Mouse (Mus musculus): ENCODE measurements around the gene Prmt1. TPM values are rescaled to one million over a fixed set of nuclear protein-coding genes. Genes with fewer than 3 reads are reported as not detected.

The Prmt1 gene
- total and polyA plus RNA-seq, 3 experiments, result 122 to 234 (median 166) TPM

DNA sequence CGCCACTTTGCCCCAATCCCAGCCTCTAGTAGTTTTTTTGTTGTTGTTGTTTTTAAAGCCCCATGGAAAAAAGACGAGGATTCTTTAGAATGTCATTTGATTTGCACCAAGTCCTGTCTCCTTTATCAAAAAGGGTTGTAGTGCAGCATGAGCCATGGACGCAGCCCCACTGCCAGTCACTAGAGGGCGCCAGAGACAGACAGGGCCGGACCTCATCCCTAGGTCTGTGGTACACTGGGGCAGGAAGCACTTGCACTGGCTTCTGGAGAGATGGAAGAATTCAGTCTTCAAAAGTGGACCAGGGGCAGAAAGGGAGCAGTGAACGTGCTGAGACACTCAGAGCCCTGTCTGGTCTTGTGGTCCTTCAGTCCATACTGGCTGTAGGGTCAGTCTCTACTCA, 3.3 kb downstream of the Prmt1 start:
- peak; percentile 89 for DNase-seq

DNA sequence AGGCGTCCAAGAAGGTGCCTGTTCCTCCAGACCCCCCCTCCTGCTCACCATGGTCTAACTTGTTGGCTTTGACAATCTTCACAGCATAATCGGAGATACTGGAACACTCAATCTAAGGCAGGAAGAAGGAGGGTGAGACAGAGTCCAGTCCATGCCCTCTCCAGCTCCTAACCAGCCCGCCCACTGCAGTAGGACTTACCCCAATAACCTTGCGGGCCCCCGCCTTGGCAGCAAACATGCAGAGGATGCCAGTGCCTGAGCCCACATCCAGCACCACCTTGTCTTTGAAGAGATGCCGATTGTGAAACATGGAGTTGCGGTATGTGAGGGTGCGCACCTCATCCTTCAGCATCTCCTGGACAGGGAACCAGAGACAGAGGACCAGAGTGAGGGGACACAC, 4.8 kb downstream of the Prmt1 start:
- DNase-seq, result no peak

DNA sequence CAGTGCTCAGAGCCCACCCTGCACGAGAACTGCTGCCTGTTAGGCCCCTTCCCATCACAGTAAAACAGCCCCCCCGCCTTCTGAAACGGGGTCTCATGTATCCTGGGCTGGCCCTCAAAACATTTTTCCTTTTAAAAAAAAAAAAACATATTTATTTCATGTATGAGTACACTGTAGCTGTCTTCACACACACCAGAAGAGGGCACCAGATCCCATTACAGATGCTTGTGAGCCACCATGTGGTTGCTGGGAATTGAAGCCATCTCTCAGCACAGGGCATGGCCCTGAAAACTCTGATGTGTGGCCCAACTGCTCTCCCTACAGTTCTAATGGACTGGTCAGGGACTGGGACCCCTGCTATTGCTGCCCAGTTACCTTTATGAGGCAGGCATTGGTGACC, 8.1 kb downstream of the Prmt1 start:
- DNase-seq, result no peak

DNA sequence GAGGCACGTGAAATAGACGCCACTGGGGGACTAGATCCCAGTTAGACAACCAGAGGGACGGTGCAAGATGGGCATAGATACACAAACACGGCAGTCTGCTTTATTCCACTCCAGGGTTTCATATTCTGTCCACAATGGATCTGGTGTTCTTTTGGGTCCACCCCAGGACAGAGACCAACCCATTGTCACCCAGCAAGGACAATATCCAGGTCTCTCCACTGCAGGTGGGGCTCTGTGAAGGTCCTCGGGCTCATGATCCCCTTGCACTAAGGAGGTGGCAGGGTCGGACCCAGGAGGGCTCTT, 11.3 kb downstream of the Prmt1 start:
- no peak for DNase-seq

DNA sequence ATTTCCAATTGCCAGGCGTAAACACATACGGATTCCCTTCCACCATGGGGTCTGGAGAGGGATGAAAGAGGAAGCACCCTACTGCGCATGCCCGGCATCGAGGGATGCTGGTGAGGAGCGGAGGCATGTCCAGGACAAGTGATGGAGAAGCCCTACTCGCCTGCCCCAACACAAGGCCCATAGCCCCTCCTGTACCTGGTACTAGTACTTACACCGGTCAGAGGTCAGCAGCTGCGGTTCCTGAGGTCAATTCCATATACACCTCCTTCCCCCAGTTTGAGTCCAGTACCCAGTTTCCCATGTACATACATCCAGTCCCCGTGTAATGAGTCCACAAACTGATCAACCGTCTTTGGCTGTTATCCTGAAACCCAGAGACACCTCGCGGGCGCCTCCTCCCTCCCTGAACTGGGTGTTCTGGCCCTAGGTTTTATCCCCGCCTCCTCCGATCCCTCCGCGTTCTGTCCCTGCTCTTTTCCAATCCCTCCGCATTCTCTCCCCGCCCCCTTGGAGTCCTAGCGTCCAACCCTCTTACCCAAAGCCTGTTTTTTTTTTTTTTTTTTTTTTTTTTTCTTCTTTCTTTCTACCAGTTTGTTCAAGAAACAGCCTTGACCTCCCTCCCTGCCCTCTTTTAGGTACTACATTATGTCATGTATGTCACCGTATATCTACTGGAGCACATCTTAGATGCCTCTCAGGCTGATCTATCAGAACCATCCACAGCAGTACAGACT, 11.8 kb downstream of the Prmt1 start, which contains the start of gene Cpt1c:
Gene Cpt1c (minus strand): TSS at position 469 of the 734 bp plus-strand sequence.
- peak; percentile 85 for DNase-seq

DNA sequence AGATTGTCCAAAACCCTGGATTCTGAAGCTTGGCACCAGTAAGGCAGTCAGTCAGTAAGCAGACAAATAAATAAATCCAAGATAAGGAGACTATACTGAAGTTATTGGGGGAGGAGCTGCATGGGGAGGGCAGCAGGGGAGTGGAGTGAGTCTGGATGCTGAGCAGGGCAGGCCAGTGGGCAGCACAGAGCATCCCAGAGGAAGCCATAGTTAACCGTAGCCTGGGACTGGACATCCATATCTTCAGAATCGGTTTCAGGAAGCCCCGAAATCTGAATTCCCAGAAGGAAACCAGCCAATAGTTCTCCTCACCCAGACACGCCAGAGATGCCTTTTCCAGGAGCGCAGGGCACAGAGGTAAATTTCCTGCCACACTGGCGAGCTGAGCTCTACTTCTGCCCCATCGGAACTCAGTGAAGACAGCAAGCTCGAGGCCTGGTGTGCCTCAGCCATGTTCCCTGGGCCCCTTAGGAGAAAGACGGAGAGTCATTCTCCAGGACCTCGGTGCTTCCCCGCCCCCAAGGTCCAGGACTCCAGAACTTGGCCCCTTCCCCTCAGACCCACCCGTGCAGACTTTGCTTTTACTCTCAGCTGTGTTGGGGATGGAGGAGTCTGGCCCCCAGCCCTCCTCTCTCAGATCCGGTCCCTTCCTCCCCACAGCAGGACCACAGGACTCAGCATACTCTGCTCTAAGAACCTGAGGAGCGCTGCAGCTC, 12.8 kb downstream of the Prmt1 start:
- DNase-seq, result no peak

DNA sequence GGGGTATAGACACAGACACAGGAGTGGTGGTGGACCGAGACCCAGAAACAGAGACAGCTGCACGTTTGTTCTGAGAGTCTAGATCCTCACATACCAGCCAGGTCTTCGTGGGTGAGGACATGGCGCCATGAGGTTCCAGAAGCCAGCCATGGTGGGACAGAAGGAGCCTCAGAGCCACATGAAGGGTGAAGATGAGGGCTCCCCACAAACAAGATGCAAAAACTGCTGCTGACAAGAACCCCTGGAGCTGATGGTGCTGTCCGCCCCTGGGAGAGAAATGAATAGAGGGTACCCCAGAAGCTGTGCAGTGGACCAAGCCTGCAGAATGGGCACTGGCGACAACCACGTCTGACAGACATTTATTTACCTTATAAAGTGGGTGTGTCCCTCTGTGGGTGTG, 15.2 kb downstream of the Prmt1 start:
- no peak for DNase-seq

DNA sequence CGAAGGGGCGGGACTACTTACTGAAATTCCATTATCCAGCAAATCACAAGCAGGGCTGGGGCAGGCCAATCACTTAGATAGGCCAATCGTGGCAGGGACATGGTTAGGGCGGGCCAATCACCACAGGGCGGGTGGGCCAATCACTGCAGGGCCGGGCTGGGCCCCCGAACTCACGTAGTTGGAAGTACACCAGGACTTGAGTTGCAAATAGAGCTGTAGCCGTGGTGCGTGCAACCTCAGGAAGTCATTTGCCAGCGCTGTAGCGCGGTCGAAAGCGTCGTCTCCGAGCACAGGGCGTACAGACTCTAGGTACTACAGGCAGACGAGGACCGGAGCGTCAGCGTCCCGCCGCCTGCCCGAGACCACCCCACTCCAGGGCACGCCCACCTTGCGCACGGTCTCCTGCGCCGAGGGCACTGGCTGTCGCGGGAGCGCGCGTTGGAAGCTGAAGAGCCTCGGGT, 16.1 kb downstream of the Prmt1 start:
- peak; percentile 92 for DNase-seq

DNA sequence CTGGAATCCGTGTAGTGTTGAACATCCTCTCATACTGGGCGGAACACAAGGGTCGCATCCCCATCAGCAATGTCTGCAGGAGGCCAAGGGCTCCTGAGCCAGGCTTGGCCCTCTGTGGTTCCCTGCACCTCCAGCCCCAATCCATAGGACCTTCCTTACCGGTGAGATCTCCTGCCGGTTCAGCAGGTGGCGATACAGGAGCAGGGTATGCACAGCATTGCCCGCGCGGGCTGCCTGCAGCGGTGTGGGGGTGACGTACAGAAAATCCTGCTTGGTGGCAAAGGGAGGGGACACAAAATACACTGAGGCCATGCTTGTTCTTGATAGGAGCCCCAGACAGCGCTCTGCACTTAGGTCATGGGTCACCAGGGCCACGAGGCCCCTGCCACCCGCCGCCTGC, 19.7 kb downstream of the Prmt1 start:
- DNase-seq, result no peak

DNA sequence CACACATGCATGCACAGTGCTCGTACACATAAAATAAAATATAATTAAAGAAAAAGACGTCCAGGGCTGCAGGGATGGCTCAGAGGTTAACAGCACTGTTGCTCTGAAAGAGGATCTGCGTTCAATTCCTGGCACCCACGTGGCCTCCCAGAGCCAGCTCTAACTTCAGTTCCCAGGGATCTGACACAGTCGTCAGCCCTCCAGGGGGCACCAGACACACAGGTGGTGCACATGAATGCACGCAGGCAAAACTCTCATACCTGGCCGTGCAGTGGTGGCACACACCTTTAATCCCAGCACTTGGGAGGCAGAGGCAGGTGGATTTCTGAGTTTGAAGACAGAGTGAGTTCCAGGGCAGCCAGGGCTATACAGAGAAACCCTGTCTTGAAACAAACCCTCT, 20.4 kb downstream of the Prmt1 start:
- DNase-seq, result no peak

DNA sequence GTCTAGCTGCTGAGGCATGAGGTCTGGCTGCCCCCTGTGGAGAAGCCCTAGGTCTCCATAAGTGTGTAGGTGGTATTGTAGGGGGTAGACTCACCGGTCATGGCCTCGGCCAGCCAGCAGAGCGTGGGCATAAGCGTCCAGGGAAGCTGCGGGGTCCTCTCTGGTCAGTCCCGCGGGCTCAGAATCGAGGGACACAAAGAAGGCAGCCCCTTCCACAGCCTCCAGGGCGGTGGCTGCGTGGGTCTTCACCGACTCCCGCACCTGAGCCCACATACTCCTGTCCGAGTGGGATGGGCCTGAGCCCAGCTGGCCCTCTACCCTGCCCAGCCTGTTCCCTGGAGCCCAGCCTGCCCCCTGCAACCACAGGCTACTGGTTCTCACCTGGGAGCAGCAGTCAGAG, 21.4 kb downstream of the Prmt1 start:
- no peak for DNase-seq

DNA sequence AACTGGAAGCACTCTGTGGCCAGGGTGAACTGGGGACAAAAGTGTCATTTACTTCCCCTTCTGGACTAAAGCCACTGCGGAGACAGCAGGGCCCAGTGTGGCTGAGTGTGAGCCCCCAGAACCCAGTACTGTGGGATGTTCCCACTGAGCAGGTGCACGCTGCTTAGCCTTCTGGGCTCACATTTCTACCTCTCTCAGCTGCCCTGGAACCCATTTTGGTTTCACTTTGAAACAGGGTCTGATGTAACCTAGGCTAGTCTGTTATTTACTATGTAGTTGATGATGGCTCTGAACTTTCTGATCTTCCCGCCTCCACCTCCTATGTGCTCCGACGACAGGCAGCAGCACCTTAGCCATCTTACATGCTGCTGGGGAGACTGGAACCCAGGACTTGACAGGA, 23.5 kb downstream of the Prmt1 start:
- DNase-seq, result no peak

DNA sequence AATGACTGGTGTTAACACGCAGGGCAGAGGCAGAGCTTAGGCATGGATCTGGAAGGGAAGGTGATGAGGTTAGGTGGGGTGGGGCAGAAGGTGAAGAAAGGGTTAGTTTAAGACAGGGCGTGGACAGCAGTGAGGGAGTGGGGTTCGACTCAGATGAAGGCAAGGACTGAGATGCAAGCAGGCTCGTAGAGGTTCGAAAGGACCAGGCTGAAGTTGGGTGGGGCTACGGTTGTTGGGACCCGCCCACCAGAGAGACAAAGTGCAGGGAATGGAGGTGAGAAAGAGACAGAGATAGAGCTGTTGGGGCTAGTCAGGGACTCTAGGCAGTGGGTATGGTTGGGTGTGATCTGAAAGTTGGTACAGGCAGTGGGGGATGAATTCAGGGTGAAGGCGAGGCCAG, 24.0 kb downstream of the Prmt1 start:
- DNase-seq, result peak; percentile 1

DNA sequence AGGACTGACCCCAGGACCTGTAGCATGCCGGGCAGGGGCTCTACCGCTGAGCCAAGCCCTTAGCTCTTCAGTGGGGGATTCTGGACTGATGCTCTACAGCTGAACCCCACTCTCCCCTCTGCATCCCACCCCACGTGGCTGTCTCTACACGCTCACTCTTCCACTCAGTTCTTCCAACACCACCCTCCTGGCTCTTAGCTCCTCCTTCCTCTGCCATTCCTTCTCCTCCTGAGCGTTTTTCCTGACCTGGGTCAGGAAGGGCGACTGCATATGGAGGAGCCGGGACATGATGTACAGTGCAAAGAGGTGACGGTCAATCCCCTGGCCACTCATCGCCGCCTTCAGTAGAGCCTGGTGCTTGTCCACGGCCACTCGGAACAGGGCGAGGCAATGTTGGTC, 25.9 kb downstream of the Prmt1 start:
- peak; percentile 1 for DNase-seq

DNA sequence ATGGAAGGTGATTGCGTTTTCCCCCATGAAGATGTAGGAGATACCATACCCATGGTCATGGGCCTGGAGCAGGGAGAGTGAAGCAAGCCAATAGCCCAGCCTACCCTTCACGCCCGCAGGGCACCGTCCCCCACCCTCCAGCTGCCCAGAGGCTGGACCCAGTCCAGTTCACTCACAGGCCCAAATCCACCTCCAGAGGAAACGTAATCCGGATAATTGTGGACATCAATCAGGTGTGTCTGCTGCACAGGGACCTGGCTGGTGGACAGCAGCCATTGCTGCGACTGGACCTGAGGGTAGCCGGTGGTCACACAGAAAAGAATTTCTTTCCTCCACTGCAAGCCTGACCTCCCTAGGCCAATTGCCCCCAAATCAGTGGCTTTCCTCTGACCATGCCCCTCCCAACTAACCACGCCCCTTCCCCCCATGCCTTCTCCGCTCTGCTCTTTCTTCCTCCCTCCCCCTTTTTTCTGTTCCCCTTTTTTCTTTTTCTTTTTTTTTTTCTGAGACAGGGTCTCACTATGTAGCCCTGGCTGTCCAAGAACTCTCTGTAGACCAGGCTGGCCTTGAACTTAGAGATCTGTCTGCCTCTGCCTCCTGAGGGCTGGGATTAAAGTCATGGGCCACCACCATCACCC, 26.4 kb downstream of the Prmt1 start:
- DNase-seq, result peak; percentile 3

DNA sequence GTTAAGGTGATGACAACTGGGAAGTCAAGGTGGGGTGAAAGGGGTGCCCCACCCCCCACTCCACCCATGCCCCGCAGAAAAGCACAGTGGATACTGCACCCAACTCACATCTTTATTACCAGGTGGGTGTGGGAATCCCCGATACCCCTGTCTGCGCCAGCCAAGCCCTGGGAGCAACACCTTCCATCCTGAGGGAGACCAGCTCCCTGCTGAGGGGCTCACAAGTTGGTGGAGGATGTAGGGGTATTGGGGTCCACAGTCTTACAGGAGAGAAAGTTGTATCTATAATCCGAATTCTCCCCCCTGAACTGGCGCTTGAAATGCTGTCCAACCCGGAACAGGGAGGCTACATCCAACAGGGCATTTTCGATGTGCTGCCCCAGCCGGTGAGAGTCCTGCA, 27.1 kb downstream of the Prmt1 start:
- DNase-seq, result no peak

DNA sequence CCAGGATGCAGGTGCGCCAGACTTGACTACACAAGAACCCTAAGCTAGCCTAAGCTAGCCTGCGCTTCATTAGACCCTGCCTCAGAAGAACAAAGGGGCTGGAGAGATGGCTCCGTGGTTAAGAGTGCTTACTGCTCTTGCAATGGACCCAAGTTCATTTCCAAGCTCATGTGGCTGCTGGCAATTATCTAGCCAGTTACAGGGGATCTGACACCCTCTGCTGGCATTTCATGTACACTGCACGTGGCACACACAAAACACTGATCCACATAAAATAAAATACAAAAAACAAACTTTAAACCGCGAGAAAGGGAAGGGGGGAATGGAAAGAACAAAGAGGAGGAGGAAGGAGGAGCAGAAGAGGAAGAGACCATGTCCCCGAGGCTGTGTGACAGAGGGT, 28.2 kb downstream of the Prmt1 start:
- DNase-seq, result peak; percentile 51

DNA sequence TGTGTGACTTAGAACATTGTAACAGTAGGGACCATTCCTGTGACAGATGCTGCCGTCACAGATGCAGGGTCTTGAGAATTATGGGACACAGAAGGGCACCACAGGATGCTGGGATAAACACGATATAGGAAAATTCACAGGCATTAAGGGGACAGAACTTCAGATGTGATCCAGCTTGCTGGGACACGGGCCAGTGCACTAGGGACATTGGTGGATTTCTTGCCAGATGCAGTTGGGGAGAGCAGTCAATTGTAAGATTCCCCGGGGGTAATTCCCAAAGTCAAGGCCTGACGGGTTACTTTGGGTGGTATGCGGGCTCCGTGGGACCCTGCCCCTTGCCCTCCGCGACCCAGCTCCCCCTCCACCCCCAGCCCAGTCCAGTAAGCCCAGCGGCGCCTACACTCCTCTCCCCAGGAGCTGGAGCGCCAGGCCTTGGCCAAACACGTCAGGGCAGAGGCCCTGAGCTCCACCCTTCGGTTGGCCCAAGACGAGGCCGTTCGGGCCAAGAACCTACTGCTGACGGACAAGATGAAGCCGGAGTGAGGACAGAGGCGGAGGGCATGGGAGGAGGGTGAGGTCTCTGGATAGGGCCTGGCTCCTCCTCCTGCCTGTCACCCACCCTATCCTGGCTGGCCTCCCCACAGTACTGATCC, 29.1 kb downstream of the Prmt1 start:
- DNase-seq, result peak; percentile 49

DNA sequence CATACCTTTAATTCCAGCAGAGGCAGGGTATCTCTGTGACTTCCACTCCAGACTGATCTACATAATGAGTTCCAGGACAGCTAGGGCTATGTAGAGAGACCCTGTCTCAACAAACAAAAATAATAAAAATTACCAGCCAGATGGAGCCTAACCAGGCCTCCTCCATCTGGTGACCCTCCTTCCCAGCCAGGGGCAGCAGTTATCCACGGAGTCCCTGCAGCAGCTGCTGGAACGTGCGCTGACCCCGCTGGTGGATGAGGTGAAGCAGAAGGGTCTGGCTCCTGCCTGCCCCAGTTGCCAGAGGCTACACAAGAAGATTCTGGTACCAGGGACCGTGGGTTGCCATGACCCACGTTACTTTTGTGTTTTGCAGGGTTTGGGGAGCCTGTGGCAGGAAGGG, 30.1 kb downstream of the Prmt1 start:
- no peak for DNase-seq

DNA sequence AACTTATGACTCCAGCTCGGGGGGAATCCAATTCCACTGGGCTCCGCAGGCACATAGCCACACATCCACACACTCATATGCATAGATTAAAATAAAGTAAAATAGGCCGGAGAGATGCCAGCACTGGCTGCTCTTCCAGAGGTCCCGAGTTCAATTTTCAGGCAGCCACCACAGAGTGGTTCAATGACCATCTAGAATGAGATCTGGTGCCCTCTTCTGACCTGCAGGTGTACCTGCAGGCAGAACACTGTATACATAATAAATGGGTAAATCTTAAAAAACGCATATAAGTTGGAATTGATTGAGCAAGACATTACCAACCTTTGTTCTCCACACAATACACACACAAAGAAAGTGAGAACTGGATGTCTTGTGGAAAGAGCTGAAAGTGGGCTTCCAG, 30.7 kb downstream of the Prmt1 start:
- DNase-seq, result no peak

DNA sequence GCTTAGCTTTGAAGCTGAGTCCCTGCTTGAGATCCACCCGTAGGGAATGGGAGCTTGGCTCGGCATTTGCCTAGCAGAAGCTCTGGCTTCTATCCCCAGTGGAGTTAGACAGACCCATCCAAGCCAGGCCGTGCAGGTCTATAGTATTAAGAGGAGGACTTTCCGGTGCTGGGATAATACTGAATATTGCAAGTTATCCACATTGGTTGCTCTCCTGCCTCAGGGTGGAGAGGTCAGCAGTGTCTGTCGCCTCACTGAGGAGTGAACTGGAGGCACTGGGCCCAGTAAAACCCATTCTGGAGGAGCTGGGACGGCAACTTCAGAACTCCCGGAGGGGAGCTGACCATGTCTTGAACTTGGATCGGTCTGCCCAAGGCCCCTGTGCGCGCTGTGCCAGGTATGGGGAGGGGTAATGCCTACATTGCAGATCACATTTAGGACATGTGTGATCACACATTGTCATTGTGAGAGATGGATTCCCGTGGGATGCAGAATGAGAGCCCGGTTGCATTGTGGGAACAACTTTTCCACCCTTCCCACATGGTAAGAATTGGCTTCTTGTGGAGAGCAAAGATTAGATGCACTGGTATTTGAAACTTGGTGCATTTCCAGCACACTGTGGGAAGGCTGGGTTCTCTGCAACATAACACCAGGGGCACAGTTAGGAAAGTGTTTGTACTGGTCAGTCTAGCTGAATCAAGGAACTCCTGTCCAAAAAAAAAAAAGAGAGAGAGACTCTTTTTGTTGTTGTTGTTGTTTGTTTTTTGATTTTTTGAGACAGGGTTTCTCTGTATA, 32.1 kb downstream of the Prmt1 start:
- no peak for DNase-seq

DNA sequence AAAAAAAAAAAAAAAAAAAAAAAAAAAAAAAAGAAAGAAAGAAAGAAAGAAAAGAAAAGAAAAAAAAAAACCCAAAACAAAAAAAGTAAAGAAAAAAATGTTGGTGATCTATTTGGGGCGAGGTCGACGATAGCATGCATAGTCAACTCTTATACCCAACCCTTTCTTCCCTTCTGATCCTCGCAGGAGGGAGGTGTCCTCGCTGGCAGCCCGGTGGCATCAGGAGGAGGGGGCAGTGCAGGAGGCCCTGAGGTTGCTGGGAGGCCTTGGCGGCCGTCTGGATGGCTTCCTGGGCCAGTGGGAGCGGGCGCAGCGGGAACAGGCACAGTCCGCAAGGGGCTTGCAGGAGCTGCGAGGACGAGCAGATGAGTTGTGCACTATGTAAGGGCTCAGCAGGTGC, 32.8 kb downstream of the Prmt1 start:
- no peak for DNase-seq
